Mouse (Mus musculus): ENCODE data around the gene Gas2l1. TPM values are rescaled to one million over a fixed set of nuclear protein-coding genes. Genes with fewer than 3 reads are reported as not detected.

Gas2l1 gene
- polyA plus RNA-seq, 1 experiment from 2014 or later, result 36.3 TPM

DNA sequence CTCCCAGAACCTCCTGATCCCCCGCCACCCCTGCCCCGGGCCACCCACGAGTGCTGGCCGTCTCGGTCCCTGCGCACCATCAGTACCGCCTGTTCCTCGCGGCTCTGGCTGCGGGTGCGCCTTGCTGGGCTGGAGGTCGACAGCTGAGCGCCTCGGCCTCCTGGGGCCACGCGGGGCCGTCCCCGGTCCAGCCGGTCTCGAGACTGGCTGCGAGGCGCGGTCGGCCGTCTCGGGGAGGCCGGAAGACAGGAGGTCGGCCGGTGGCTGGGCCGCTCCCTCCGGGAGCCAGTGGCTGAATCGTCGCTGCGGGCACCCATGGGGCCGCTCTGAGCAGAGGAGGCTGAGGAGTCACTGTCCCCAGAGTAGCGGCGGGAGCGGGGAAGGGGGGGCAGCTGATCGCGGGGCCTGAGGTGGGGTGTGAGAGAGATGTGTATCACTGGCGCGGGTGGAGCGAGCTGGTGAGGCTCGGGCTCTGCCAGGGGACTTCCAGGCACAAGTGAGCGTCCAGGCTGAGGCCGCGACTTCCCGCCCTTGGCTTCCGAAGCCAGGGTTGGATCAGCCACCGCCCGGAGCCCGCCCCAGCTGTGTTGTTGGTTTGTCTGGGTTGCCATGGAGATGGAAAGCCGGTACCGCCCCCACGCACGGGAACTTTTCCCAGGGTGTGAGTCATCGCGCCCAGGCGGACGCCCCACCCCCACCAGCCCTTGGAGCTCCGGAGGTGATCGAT is 3.6 kb downstream of the Gas2l1 start:
- Histone ChIP-seq H3K4me1 (replicated peaks; ENCODE audit: control insufficient read depth, insufficient read depth, low read length) (peaks cover 42% of the 10 kb centered on the region), H3K27ac (ENCODE audit: low read depth, low read length) (no peak overlapping the region), H3K4me3 (ENCODE audit: low read depth, low read length) (peak overlapping the region; percentile 30), H3K9ac (ENCODE audit: low read length) (peak overlapping the region; percentile 47), H3K36me3 (ENCODE audit: control insufficient read depth, insufficient read depth, low read length) (no peaks in the 10 kb centered on the region), H3K27me3 (ENCODE audit: control insufficient read depth, insufficient read depth, low read length) (peaks cover 78% of the 10 kb centered on the region), H3K4me2 (ENCODE audit: low read depth, low read length, severe bottlenecking) (peak overlapping the region; percentile 74), H3K9me3 (ENCODE audit: control insufficient read depth, low read length) (no peaks in the 10 kb centered on the region)
- DNase-seq (ENCODE audit: low spot score), result peak; percentile 91
- under 1% methylated on average over 62 of the region's 62 CpGs for WGBS
- ATAC-seq (replicated peaks; ENCODE audit: low FRiP score), result 0 out of 2 replicates have a peak, but pooled peaks have one; percentile 13

DNA sequence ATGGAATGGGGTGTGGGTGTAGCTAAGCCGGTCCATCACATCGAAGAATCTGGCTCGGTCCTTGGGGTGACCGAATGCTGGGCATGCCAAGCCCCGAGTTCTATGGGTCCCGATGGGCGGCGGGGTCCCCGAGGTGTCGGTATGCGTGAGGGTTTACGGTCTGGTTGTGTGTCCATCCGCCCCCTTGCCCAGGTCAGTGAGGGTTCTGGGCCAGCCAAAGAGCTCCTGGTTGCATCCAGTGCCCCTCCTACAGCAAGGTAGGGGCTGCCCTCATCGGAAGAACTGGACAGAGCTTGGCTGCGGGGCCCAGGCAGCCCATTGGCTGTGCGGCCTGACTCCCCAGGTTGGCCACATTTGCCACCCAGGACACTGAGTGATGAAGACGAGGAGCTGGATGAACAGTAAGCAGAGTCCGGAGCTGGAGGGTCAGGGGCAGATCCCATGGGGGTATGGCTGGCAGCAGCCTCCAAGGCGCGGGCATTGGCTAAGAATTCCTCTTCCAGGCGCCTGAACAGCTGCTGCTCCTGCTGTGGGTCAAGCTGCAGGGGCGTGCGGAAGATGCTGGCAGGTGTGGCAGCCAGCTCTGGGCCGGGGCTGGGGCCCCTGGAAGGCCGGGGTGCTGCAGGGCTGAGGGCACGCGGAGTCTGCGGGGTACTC is 4.2 kb downstream of the Gas2l1 start:
- no peaks in the 10 kb centered on the region for H3K36me3 ChIP-seq (ENCODE audit: control insufficient read depth, insufficient read depth, low read length)
- H3K27ac ChIP-seq (ENCODE audit: low read depth, low read length), result no peak overlapping the region
- H3K9ac ChIP-seq (ENCODE audit: low read length), result peak overlapping the region; percentile 47; the same call in 1 of the 2 replicates
- peaks cover 82% of the 10 kb centered on the region for H3K27me3 ChIP-seq (ENCODE audit: control insufficient read depth, insufficient read depth, low read length)
- ATAC-seq (replicated peaks; ENCODE audit: low FRiP score) (no peak), DNase-seq (ENCODE audit: low spot score) (peak; percentile 71)
- H3K4me3 ChIP-seq (ENCODE audit: low read depth, low read length), result peak overlapping the region; percentile 30
- WGBS, result 51% methylated on average over 28 of the region's 28 CpGs
- H3K4me2 ChIP-seq (ENCODE audit: low read depth, low read length, severe bottlenecking), result peak overlapping the region; percentile 74
- peaks cover 49% of the 10 kb centered on the region for H3K4me1 ChIP-seq (replicated peaks; ENCODE audit: control insufficient read depth, insufficient read depth, low read length)
- H3K9me3 ChIP-seq (ENCODE audit: control insufficient read depth, low read length), result no peaks in the 10 kb centered on the region

DNA sequence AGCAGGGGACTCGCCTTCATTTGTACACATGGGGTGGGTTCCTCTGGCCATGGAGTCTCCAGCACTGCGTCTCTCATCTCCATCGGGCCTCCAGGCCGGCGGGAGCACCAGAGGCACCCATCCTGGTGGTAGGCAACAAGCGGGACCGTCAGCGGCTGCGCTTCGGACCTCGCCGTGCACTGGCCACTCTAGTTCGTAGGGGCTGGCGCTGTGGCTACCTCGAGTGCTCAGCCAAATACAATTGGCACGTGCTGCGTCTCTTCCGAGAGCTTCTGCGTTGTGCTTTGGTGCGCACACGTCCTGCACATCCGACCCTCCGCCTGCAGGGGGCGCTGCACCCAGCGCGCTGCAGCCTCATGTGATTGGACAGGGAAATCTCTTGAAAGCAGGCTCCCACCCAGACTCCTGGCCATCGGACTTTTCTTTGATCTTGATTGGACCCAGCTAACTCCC is 5.4 kb downstream of the Gas2l1 start:
- 10% methylated on average over 27 of the region's 27 CpGs for WGBS

DNA sequence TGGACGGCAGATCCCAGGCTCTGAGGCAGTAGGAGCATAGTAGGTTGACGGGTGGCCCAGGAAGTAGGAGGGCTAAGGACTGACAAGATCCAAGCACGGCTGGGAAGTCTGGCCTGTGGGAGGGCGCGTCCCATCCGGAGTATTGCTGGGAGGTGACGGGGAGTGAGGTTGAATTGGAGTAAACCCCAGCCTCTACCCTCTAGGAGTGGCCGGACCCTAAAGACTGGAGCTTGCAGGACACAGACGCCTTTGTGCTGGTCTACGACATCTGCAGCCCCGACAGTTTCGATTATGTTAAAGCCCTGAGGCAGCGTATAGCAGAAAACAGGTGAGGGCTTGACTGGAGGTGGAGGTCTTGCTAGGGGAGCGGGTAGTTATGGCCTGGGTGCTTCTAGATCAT is 5.9 kb downstream of the Gas2l1 start:
- DNase-seq (ENCODE audit: low spot score) (no peak), ATAC-seq (replicated peaks; ENCODE audit: low FRiP score) (no peak)
- Histone ChIP-seq H3K9ac (ENCODE audit: low read length) (no peak overlapping the region), H3K9me3 (ENCODE audit: control insufficient read depth, low read length) (no peaks in the 10 kb centered on the region), H3K27ac (ENCODE audit: low read depth, low read length) (no peak overlapping the region), H3K36me3 (ENCODE audit: control insufficient read depth, insufficient read depth, low read length) (no peaks in the 10 kb centered on the region), H3K4me3 (ENCODE audit: low read depth, low read length) (no peak overlapping the region), H3K4me1 (replicated peaks; ENCODE audit: control insufficient read depth, insufficient read depth, low read length) (peaks cover 51% of the 10 kb centered on the region), H3K27me3 (ENCODE audit: control insufficient read depth, insufficient read depth, low read length) (peaks cover 79% of the 10 kb centered on the region), H3K4me2 (ENCODE audit: low read depth, low read length, severe bottlenecking) (no peak overlapping the region)
- WGBS, result 23% methylated on average over 14 of the region's 14 CpGs

More for the DNA sequence above, 5.4 kb downstream of the Gas2l1 start:
- Histone ChIP-seq H3K4me3 (ENCODE audit: low read depth, low read length) (no peak overlapping the region), H3K27ac (ENCODE audit: low read depth, low read length) (no peak overlapping the region), H3K4me2 (ENCODE audit: low read depth, low read length, severe bottlenecking) (no peak overlapping the region), H3K9ac (ENCODE audit: low read length) (no peak overlapping the region), H3K36me3 (ENCODE audit: control insufficient read depth, insufficient read depth, low read length) (no peaks in the 10 kb centered on the region), H3K4me1 (replicated peaks; ENCODE audit: control insufficient read depth, insufficient read depth, low read length) (peaks cover 52% of the 10 kb centered on the region), H3K9me3 (ENCODE audit: control insufficient read depth, low read length) (no peaks in the 10 kb centered on the region), H3K27me3 (ENCODE audit: control insufficient read depth, insufficient read depth, low read length) (peaks cover 84% of the 10 kb centered on the region)
- peak; percentile 78 for DNase-seq (ENCODE audit: low spot score)
- ATAC-seq (replicated peaks; ENCODE audit: low FRiP score), result no peak

DNA sequence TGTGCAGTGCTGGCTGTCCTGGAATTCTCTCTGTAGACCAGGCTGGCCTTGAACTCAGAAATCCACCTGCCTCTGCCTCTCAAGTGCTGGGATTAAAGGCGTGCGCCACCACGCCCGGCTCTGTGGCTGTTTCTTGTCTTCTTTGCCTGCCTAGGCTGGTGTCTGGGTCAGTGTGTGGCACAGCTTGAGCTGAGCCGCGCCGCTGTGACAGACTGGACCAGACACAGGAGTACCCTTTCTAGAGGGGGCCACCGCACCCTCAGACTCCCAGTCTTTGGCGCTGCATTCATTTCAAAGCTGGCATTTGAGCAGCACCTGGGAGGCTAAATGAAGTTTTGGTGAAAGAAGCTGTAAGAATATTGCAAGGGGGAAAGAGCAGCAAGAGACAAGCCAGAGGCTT is 6.3 kb downstream of the Gas2l1 start:
- Histone ChIP-seq H3K4me2 (ENCODE audit: low read depth, low read length, severe bottlenecking) (no peak overlapping the region), H3K9ac (ENCODE audit: low read length) (no peak overlapping the region), H3K36me3 (ENCODE audit: control insufficient read depth, insufficient read depth, low read length) (no peaks in the 10 kb centered on the region), H3K4me3 (ENCODE audit: low read depth, low read length) (no peak overlapping the region), H3K27ac (ENCODE audit: low read depth, low read length) (no peak overlapping the region), H3K4me1 (replicated peaks; ENCODE audit: control insufficient read depth, insufficient read depth, low read length) (peaks cover 48% of the 10 kb centered on the region), H3K27me3 (ENCODE audit: control insufficient read depth, insufficient read depth, low read length) (peaks cover 75% of the 10 kb centered on the region), H3K9me3 (ENCODE audit: control insufficient read depth, low read length) (no peaks in the 10 kb centered on the region)
- no peak for ATAC-seq (replicated peaks; ENCODE audit: low FRiP score)
- WGBS, result 28% methylated on average over 9 of the region's 9 CpGs
- no peak for DNase-seq (ENCODE audit: low spot score)

DNA sequence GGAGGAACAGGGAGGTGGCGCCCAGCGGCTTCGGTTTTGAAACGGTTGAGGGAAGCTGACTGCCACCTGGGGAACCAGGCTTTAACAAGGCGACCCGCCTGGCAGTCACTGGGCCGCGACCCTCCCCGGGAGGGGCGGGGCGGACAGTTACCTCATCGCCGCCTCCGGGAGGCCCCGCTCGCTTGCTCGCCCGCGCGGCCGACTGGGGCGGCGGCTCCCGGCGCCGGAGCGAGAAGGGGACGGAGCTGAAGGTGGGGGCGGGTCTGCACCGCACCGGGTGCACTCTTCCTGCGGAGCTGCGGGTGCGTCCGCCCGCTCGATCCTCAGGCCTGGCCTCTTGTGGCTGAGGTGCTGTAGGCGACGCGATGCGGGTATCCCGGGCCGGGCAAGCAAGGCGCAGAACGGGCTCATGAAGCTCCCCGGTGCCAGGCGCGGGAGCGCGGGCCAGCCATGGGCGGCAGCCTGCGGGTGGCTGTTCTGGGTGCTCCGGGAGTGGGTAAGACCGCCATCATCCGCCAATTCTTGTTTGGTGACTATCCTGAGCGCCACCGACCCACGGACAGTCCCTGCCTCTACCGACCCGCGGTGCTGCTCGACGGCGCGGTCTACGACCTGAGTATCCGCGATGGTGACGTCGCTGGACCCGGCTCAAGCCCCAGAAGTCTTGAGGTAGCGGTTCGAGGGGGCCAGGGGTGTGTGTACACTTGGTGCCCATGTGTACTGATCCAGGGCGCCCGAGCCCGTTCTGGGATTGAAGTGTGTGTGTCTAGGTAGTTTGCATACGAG is 7.1 kb downstream of the Gas2l1 start, which contains the start of gene Rasl10a:
Gene Rasl10a, plus strand, starts transcription at position 273 of the 786 bp plus-strand sequence.
- no peaks in the 10 kb centered on the region for H3K36me3 ChIP-seq (ENCODE audit: control insufficient read depth, insufficient read depth, low read length)
- peaks cover 67% of the 10 kb centered on the region for H3K27me3 ChIP-seq (ENCODE audit: control insufficient read depth, insufficient read depth, low read length)
- no peaks in the 10 kb centered on the region for H3K9me3 ChIP-seq (ENCODE audit: control insufficient read depth, low read length)
- H3K9ac ChIP-seq (ENCODE audit: low read length), result peak within 1 kb of the TSS; percentile 50
- no peak within 1 kb of the TSS for H3K27ac ChIP-seq (ENCODE audit: low read depth, low read length)
- H3K4me3 ChIP-seq (ENCODE audit: low read depth, low read length), result peak within 1 kb of the TSS; percentile 43
- peak within 1 kb of the TSS; percentile 78 for H3K4me2 ChIP-seq (ENCODE audit: low read depth, low read length, severe bottlenecking)
- no peak for ATAC-seq (replicated peaks; ENCODE audit: low FRiP score)
- peak; percentile 71 for DNase-seq (ENCODE audit: low spot score)
- 3% methylated on average over 74 of the region's 77 CpGs for WGBS
- peaks cover 45% of the 10 kb centered on the region for H3K4me1 ChIP-seq (replicated peaks; ENCODE audit: control insufficient read depth, insufficient read depth, low read length)

DNA sequence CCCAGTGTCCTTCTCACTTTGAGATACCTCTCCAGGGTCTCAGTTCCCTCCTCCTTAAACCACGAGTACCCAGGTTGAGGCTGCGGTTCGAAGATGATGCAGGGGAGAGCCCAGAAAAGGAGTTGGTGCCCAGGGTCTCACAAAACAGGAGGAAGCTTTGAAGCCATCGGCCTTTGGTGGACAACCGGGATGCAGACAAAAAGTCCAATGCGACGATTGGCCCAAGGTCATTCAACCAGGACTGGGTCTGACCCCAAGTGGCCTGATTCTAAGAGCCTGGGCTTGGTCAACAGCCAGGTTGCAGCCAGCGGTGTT is 7.6 kb downstream of the Gas2l1 start:
- no peak for ATAC-seq (replicated peaks; ENCODE audit: low FRiP score)
- WGBS, result 11% methylated on average over 8 of the region's 8 CpGs
- no peaks in the 10 kb centered on the region for H3K36me3 ChIP-seq (ENCODE audit: control insufficient read depth, insufficient read depth, low read length)
- peaks cover 41% of the 10 kb centered on the region for H3K4me1 ChIP-seq (replicated peaks; ENCODE audit: control insufficient read depth, insufficient read depth, low read length)
- no peak overlapping the region; the same call in 1 of the 2 replicates for H3K9ac ChIP-seq (ENCODE audit: low read length)
- no peak for DNase-seq (ENCODE audit: low spot score)
- H3K4me2 ChIP-seq (ENCODE audit: low read depth, low read length, severe bottlenecking), result peak overlapping the region; percentile 78
- peaks cover 62% of the 10 kb centered on the region for H3K27me3 ChIP-seq (ENCODE audit: control insufficient read depth, insufficient read depth, low read length)
- peak overlapping the region; percentile 43 for H3K4me3 ChIP-seq (ENCODE audit: low read depth, low read length)
- no peaks in the 10 kb centered on the region for H3K9me3 ChIP-seq (ENCODE audit: control insufficient read depth, low read length)
- no peak overlapping the region for H3K27ac ChIP-seq (ENCODE audit: low read depth, low read length)

DNA sequence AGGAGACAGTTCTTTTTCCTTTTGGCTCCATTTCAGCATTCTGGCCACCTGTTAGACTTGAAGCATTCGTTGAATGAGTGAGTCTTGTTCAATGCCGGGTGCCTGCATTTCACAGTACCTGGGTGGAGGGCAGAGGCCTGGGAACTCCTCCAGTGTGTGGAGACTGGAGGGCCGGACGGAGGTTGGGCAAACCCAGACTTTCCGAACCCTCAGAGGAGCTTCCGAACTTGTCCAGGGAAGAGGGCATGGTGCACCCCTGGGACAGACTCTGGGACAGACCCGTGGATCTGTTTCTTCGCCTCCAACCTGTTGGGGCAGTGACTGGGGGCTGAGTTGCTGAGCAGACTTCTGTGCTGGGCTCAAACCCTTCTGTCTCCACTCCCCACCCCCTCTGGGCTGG is 8.1 kb downstream of the Gas2l1 start:
- Histone ChIP-seq H3K4me1 (replicated peaks; ENCODE audit: control insufficient read depth, insufficient read depth, low read length) (peaks cover 38% of the 10 kb centered on the region), H3K4me3 (ENCODE audit: low read depth, low read length) (no peak overlapping the region), H3K9ac (ENCODE audit: low read length) (no peak overlapping the region), H3K27ac (ENCODE audit: low read depth, low read length) (no peak overlapping the region), H3K9me3 (ENCODE audit: control insufficient read depth, low read length) (no peaks in the 10 kb centered on the region), H3K4me2 (ENCODE audit: low read depth, low read length, severe bottlenecking) (no peak overlapping the region), H3K27me3 (ENCODE audit: control insufficient read depth, insufficient read depth, low read length) (peaks cover 58% of the 10 kb centered on the region), H3K36me3 (ENCODE audit: control insufficient read depth, insufficient read depth, low read length) (no peaks in the 10 kb centered on the region)
- WGBS, result 41% methylated on average over 8 of the region's 8 CpGs
- ATAC-seq (replicated peaks; ENCODE audit: low FRiP score) (no peak), DNase-seq (ENCODE audit: low spot score) (no peak)
